Mouse (Mus musculus) midbrain, embryonic 11.5 days (tissue): ENCODE data around the gene Col9a3. TPM values are rescaled to one million over a fixed set of nuclear protein-coding genes. Genes with fewer than 3 reads are reported as not detected.
A peak's percentile ranks its signal among the peaks of the same experiment; 100 is the strongest.

Source experiments
- ATAC-seq: fragments of 200-750 bp; cut with Nextera tagmentation; 2 replicates; pipeline ENCODE4 v1.8.0; 2017; ENCODE audit warnings: moderate TSS enrichment, moderate library complexity; ENCODE audit not compliant: low FRiP score
- DNase-seq: peaks from one replicate; pipeline ENCODE4 v3.0.0; 2015; ENCODE audit warnings: low spot score; ENCODE audit errors: missing footprints
- H3K27ac ChIP-seq: fragments of 300-500 bp; sonication (generic); 2 replicates; pipeline ENCODE4 v1.5.1; 2014; ENCODE audit warnings: low read depth, low read length
- H3K27me3 ChIP-seq: fragments of 300-500 bp; sonication (generic); 2 replicates; pipeline ENCODE4 v1.6.1; 2014; ENCODE audit warnings: mild to moderate bottlenecking, low read length, moderate library complexity, mixed read lengths; ENCODE audit not compliant: control insufficient read depth, insufficient read depth
- H3K36me3 ChIP-seq: fragments of 300-500 bp; sonication (generic); 2 replicates; pipeline ENCODE4 v1.6.1; 2014; ENCODE audit warnings: mild to moderate bottlenecking, low read length, moderate library complexity, mixed read lengths; ENCODE audit not compliant: control insufficient read depth, insufficient read depth
- H3K4me1 ChIP-seq: fragments of 300-500 bp; sonication (generic); 2 replicates; pipeline ENCODE4 v1.6.1; 2014; ENCODE audit warnings: low read length; ENCODE audit not compliant: control insufficient read depth, insufficient read depth
- H3K4me2 ChIP-seq: fragments of 300-500 bp; sonication (generic); 2 replicates; pipeline ENCODE4 v1.6.1; 2014; ENCODE audit warnings: mild to moderate bottlenecking, moderate library complexity
- H3K4me3 ChIP-seq: fragments of 300-500 bp; sonication (generic); 2 replicates; pipeline ENCODE4 v1.5.1; 2014; ENCODE audit warnings: low read depth, low read length
- H3K9ac ChIP-seq: fragments of 300-500 bp; sonication (generic); 2 replicates; pipeline ENCODE4 v1.6.1; 2014; ENCODE audit warnings: low read length
- H3K9me3 ChIP-seq: fragments of 300-500 bp; sonication (generic); 2 replicates; pipeline ENCODE4 v1.6.1; 2016; ENCODE audit warnings: low read length; ENCODE audit not compliant: control insufficient read depth
- WGBS: fragments of 180-500 bp; shearing (Covaris S2); extraction: QIAGEN DNeasy Blood & Tissue Kit; methylation state at CpG from one replicate; pipeline ENCODE4 v1.1.7; 2014; 5-methylcytosine and 5-hydroxymethylcytosine counted together
- polyA plus RNA-seq: library from polyadenylated mRNA; unstranded; fragments of >200 nt; fragmentation: Nextera tagmentation; extraction: Ambion mirVana; gene quantifications from 2 replicates; pipeline ENCODE4 v1.2.1, GENCODE M21; 2014

The Col9a3 gene
- polyA plus RNA-seq, 1 experiment from 2014 or later, result 3.0 TPM

GRCm38 (mm10) chr2:180569028-180569643, 28.5 kb upstream of the Col9a3 start:
- Histone ChIP-seq H3K4me1 (no peaks in the 10 kb centered on the region), H3K36me3 (no peaks in the 10 kb centered on the region), H3K9ac (no peak overlapping the region), H3K4me2 (no peak overlapping the region), H3K27ac (no peak overlapping the region), H3K4me3 (no peak overlapping the region), H3K9me3 (no peaks in the 10 kb centered on the region), H3K27me3 (no peaks in the 10 kb centered on the region)
- DNase-seq (no peak), ATAC-seq (no peak)
- WGBS, result 64% methylated on average over 3 of the region's 3 CpGs

- no peak overlapping the region for H3K4me2 ChIP-seq
- 34% methylated on average over 4 of the region's 4 CpGs for WGBS
- ATAC-seq (no peak), DNase-seq (no peak)
- H3K9me3 ChIP-seq, result no peaks in the 10 kb centered on the region
- H3K4me3 ChIP-seq, result no peak overlapping the region
- no peaks in the 10 kb centered on the region for H3K4me1 ChIP-seq
- no peak overlapping the region for H3K9ac ChIP-seq
- no peaks in the 10 kb centered on the region for H3K27me3 ChIP-seq
- no peak overlapping the region for H3K27ac ChIP-seq
- H3K36me3 ChIP-seq, result no peaks in the 10 kb centered on the region
Measured at GRCm38 (mm10) chr2:180576482-180576881, 21.1 kb upstream of the Col9a3 start.

- peak; percentile 98 for DNase-seq
- Histone ChIP-seq H3K4me2 (no peak overlapping the region), H3K4me3 (no peak overlapping the region), H3K9me3 (no peaks in the 10 kb centered on the region), H3K9ac (no peak overlapping the region), H3K4me1 (peaks cover 6% of the 10 kb centered on the region), H3K27me3 (no peaks in the 10 kb centered on the region), H3K36me3 (no peaks in the 10 kb centered on the region), H3K27ac (no peak overlapping the region)
- 8% methylated on average over 3 of the region's 3 CpGs for WGBS
- no peak for ATAC-seq
Measured at GRCm38 (mm10) chr2:180578686-180579085, 18.9 kb upstream of the Col9a3 start.

- ATAC-seq (no peak), DNase-seq (no peak)
- Histone ChIP-seq H3K4me1 (peaks cover 11% of the 10 kb centered on the region), H3K27ac (no peak within 1 kb of the TSS), H3K9me3 (no peaks in the 10 kb centered on the region), H3K27me3 (no peaks in the 10 kb centered on the region), H3K36me3 (peaks cover 9% of the 10 kb centered on the region), H3K9ac (no peak within 1 kb of the TSS), H3K4me2 (no peak within 1 kb of the TSS), H3K4me3 (no peak within 1 kb of the TSS)
- 84% methylated on average over 3 of the region's 3 CpGs for WGBS
Measured at GRCm38 (mm10) chr2:180581002-180581401, 16.6 kb upstream of the Col9a3 start, which contains the start of gene Mrgbp. TSS of gene Mrgbp (plus strand) at chr2:180581304.

GRCm38 (mm10) chr2:180582481-180583153, 15.0 kb upstream of the Col9a3 start:
- peak; percentile 86 for ATAC-seq

GRCm38 (mm10) chr2:180583154-180583507, 14.5 kb upstream of the Col9a3 start:
- Histone ChIP-seq H3K9ac (peak overlapping the region; percentile 95), H3K4me2 (peak overlapping the region; percentile 87), H3K4me1 (peaks cover 11% of the 10 kb centered on the region), H3K4me3 (peak overlapping the region; percentile 82), H3K9me3 (no peaks in the 10 kb centered on the region), H3K36me3 (peaks cover 9% of the 10 kb centered on the region), H3K27ac (no peak overlapping the region; the same call in 1 of the 2 replicates), H3K27me3 (no peaks in the 10 kb centered on the region)
- ATAC-seq (no peak), DNase-seq (no peak)
- 34% methylated on average over 7 of the region's 7 CpGs for WGBS

More at GRCm38 (mm10) chr2:180582481-180583153, 15.0 kb upstream of the Col9a3 start:
- Histone ChIP-seq H3K27me3 (no peaks in the 10 kb centered on the region), H3K36me3 (peaks cover 9% of the 10 kb centered on the region), H3K9ac (peak overlapping the region; percentile 95), H3K9me3 (no peaks in the 10 kb centered on the region), H3K4me2 (peak overlapping the region; percentile 87), H3K4me3 (peak overlapping the region; percentile 82), H3K4me1 (peaks cover 11% of the 10 kb centered on the region), H3K27ac (peak overlapping the region; percentile 53; the same call in 1 of the 2 replicates)
- WGBS, result under 1% methylated on average over 56 of the region's 57 CpGs
- peak; percentile 100 for DNase-seq

- ATAC-seq, result peak; percentile 12
- Histone ChIP-seq H3K36me3 (peaks cover 17% of the 10 kb centered on the region), H3K9ac (peak overlapping the region; percentile 71), H3K4me1 (peaks cover 14% of the 10 kb centered on the region), H3K27ac (peak overlapping the region; percentile 71), H3K4me3 (peak overlapping the region; percentile 59), H3K4me2 (peak overlapping the region; percentile 72), H3K27me3 (no peaks in the 10 kb centered on the region), H3K9me3 (no peaks in the 10 kb centered on the region)
- DNase-seq, result no peak
- 50% methylated on average over 6 of the region's 6 CpGs for WGBS
Measured at GRCm38 (mm10) chr2:180588736-180589122, 8.9 kb upstream of the Col9a3 start.

GRCm38 (mm10) chr2:180589123-180589831, 8.3 kb upstream of the Col9a3 start, which contains the start of gene Ogfr:
TSS of gene Ogfr (plus strand) at chr2:180589245.
- H3K9ac ChIP-seq, result peak within 1 kb of the TSS; percentile 71
- peak within 1 kb of the TSS; percentile 71 for H3K27ac ChIP-seq
- H3K4me2 ChIP-seq, result peak within 1 kb of the TSS; percentile 72
- DNase-seq (peak; percentile 99), ATAC-seq (peak; percentile 94)
- peak within 1 kb of the TSS; percentile 59 for H3K4me3 ChIP-seq
- H3K36me3 ChIP-seq, result peaks cover 23% of the 10 kb centered on the region
- under 1% methylated on average over 67 of the region's 67 CpGs for WGBS
- H3K27me3 ChIP-seq, result no peaks in the 10 kb centered on the region
- H3K4me1 ChIP-seq, result peaks cover 9% of the 10 kb centered on the region
- H3K9me3 ChIP-seq, result no peaks in the 10 kb centered on the region
